Mouse (Mus musculus) brain, embryonic 14.5 days (tissue): ENCODE data around the gene Rpl26.

Source experiments
- CTCF ChIP-seq: fragments of 200-500 bp; IDR thresholded peaks from 2 replicates; pipeline ENCODE4 v1.5.1; 2012; ENCODE audit warnings: inconsistent platforms, mild to moderate bottlenecking, moderate library complexity, borderline replicate concordance; ENCODE audit not compliant: insufficient read depth, insufficient read length; ENCODE audit errors: extremely low read depth
- POLR2A ChIP-seq: fragments of 200-500 bp; IDR thresholded peaks from 2 replicates; pipeline ENCODE4 v1.6.1; 2012; ENCODE audit warnings: mild to moderate bottlenecking, inconsistent platforms, borderline replicate concordance; ENCODE audit not compliant: poor library complexity, insufficient read depth, insufficient read length, severe bottlenecking; ENCODE audit errors: extremely low read depth

DNA sequence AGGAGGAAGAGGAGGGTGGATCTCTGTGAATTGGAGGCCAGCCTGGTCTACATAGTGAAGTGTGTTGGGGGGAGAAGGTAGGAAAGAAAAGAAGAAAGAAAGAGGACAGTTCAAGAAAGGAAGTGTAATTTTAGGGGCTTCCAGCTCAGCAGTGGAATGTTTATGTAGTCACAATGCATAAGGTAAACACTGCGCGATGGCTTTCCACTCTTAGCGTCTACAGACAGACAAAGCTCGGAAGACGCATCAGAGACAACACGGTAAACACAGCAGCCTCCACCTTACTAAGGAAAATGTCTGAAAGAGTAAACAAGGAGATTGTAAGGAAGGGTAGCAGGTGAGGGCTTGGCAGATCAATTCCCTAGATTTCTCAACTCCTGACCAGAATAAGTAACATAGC is 28.6 kb downstream of the Rpl26 start:
- TF ChIP-seq CTCF: no peak
- TF ChIP-seq POLR2A: no peak
